Mouse (Mus musculus) lung, embryonic 14.5 days (tissue): ENCODE measurements around the gene Flrt1. TPM values are rescaled to one million over a fixed set of nuclear protein-coding genes. Genes with fewer than 3 reads are reported as not detected.

Experiments
- ATAC-seq: fragments of 200-750 bp; cut with Nextera tagmentation; 2 replicates; pipeline ENCODE4 v1.8.0; 2017; ENCODE audit warnings: mild to moderate bottlenecking, moderate TSS enrichment, moderate library complexity; ENCODE audit not compliant: insufficient read depth
- DNase-seq: peaks from one replicate; pipeline ENCODE4 v3.0.0-alpha.2; 2015
- H3K27ac ChIP-seq: fragments of 300-500 bp; sonication (generic); 2 replicates; pipeline ENCODE4 v1.5.1; 2014; ENCODE audit warnings: low read depth, mild to moderate bottlenecking, moderate library complexity
- H3K27me3 ChIP-seq: fragments of 300-500 bp; sonication (generic); 2 replicates; pipeline ENCODE4 v1.6.1; 2014; ENCODE audit warnings: low read length, control low read depth; ENCODE audit not compliant: insufficient read depth
- H3K36me3 ChIP-seq: fragments of 300-500 bp; sonication (generic); 2 replicates; pipeline ENCODE4 v1.6.1; 2014; ENCODE audit warnings: control low read depth; ENCODE audit not compliant: insufficient read depth
- H3K4me1 ChIP-seq: fragments of 300-500 bp; sonication (generic); 2 replicates; pipeline ENCODE4 v1.6.1; 2014; ENCODE audit warnings: antibody characterized with exemption, control low read depth; ENCODE audit not compliant: insufficient read depth
- H3K4me2 ChIP-seq: fragments of 300-500 bp; sonication (generic); 2 replicates; pipeline ENCODE4 v1.6.1; 2014; ENCODE audit warnings: mild to moderate bottlenecking
- H3K4me3 ChIP-seq: fragments of 300-500 bp; sonication (generic); 2 replicates; pipeline ENCODE4 v1.5.1; 2014; ENCODE audit warnings: low read depth, low read length
- H3K9ac ChIP-seq: fragments of 300-500 bp; sonication (generic); 2 replicates; pipeline ENCODE4 v1.6.1; 2014
- H3K9me3 ChIP-seq: fragments of 300-500 bp; sonication (generic); 2 replicates; pipeline ENCODE4 v1.6.1; 2016; ENCODE audit warnings: low read depth, low read length, control low read depth
- CTCF ChIP-seq: IDR thresholded peaks from 2 replicates; pipeline ENCODE4 v1.5.1; 2016; ENCODE audit warnings: antibody characterized with exemption, low read depth
- WGBS: fragments of 180-500 bp; shearing (Covaris S2); extraction: QIAGEN DNeasy Blood & Tissue Kit; methylation state at CpG from one replicate; pipeline ENCODE4 v1.1.7; 2014; 5-methylcytosine and 5-hydroxymethylcytosine counted together
- polyA plus RNA-seq: library from polyadenylated mRNA; unstranded; fragments of >200 nt; fragmentation: Nextera tagmentation; extraction: Ambion mirVana; gene quantifications from 2 replicates; pipeline ENCODE4 v1.2.1, GENCODE M21; 2014

Flrt1 gene
- polyA plus RNA-seq, 1 experiment from 2014 or later, result 1.4 TPM

GRCm38 (mm10) chr19:7121252-7121651 is 15.7 kb upstream of the Flrt1 start:
- H3K27ac ChIP-seq, result no peak overlapping the region; the same call in 1 of the 2 replicates
- H3K9ac ChIP-seq, result no peak overlapping the region
- no peak overlapping the region for H3K4me3 ChIP-seq
- H3K36me3 ChIP-seq, result no peaks in the 10 kb centered on the region
- TF ChIP-seq CTCF, result no peak
- no peak overlapping the region for H3K4me2 ChIP-seq
- WGBS, result 42% methylated on average over 11 of the region's 11 CpGs
- no peaks in the 10 kb centered on the region for H3K27me3 ChIP-seq
- ATAC-seq (no peak), DNase-seq (peak; percentile 44)
- no peaks in the 10 kb centered on the region for H3K9me3 ChIP-seq
- H3K4me1 ChIP-seq, result peaks cover 5% of the 10 kb centered on the region; the same call in 1 of the 2 replicates

DNA sequence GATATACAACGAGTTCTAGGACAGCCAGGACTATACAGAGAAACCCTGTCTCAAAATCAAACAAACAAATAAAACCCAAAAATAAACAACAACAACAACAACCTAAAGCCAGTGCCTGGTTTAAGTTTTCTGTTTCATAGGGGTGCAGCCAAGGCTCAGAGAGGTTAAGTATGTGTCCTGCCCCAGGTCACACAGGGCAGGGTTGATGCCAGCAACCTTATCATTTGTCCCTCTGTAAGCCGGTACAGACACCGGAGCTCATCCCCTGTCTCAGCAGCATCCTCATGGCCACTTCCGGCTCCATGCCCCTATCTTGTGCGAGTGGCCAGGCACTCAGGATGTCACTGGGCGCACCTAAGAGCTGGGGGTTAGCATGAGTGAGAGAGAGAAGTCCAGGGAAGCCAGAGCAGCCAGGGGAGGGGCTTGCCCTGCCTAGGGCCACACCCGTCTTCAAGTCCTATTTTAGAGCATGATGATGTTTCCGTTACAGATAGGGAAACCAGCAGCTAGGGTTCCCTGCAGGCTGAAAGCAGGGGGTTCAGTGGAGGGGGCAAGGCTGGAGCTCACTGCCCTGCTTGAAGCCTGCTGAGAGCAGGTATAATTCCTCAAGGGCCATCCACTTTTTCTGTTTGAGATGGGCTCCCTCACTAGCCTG is 12.3 kb upstream of the Flrt1 start:
- Histone ChIP-seq H3K4me2 (no peak overlapping the region), H3K9ac (no peak overlapping the region), H3K36me3 (no peaks in the 10 kb centered on the region), H3K9me3 (no peaks in the 10 kb centered on the region), H3K27me3 (no peaks in the 10 kb centered on the region), H3K27ac (no peak overlapping the region), H3K4me1 (peaks cover 5% of the 10 kb centered on the region; the same call in 1 of the 2 replicates), H3K4me3 (no peak overlapping the region)
- WGBS, result 52% methylated on average over 8 of the region's 8 CpGs
- ATAC-seq (no peak), DNase-seq (no peak)
- TF ChIP-seq CTCF, result no peak

DNA sequence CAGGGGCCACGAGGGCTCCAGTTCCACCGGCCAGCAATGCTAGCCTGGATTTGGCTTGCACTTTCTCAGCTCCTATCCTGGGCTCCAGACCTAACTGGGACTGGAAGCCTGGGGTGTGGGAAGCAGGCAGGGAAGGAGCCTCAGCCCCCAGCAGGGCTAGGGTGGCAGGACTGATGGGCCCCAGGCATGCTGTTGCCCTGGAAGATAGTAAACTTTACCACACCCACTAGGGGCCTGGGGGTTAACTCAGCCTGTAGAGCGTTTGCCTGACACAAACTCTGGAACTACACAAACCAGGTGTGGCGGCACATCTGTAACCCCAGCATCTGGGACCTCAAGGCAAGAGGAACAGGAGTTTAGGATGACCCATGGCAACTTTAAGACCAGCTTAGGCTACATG is 11.6 kb upstream of the Flrt1 start:
- no peak overlapping the region for H3K9ac ChIP-seq
- no peak overlapping the region for H3K4me3 ChIP-seq
- H3K4me2 ChIP-seq, result no peak overlapping the region
- ATAC-seq (no peak), DNase-seq (no peak)
- H3K36me3 ChIP-seq, result no peaks in the 10 kb centered on the region
- no peaks in the 10 kb centered on the region for H3K4me1 ChIP-seq
- H3K27me3 ChIP-seq, result no peaks in the 10 kb centered on the region
- no peaks in the 10 kb centered on the region for H3K9me3 ChIP-seq
- TF ChIP-seq CTCF, result no peak
- H3K27ac ChIP-seq, result no peak overlapping the region
- 59% methylated on average over 4 of the region's 4 CpGs for WGBS

- WGBS, result 83% methylated on average over 4 of the region's 4 CpGs
- no peak overlapping the region for H3K4me2 ChIP-seq
- H3K4me3 ChIP-seq, result no peak overlapping the region
- H3K9me3 ChIP-seq, result no peaks in the 10 kb centered on the region
- no peak for DNase-seq
- no peaks in the 10 kb centered on the region for H3K27me3 ChIP-seq
- no peaks in the 10 kb centered on the region for H3K36me3 ChIP-seq
- H3K27ac ChIP-seq, result no peak overlapping the region
- ATAC-seq, result no peak
- no peak overlapping the region for H3K9ac ChIP-seq
- no peaks in the 10 kb centered on the region for H3K4me1 ChIP-seq
- no peak for TF ChIP-seq CTCF
Measured at GRCm38 (mm10) chr19:7116038-7116731, 10.7 kb upstream of the Flrt1 start.

GRCm38 (mm10) chr19:7113574-7113973 is 8.0 kb upstream of the Flrt1 start:
- no peaks in the 10 kb centered on the region for H3K36me3 ChIP-seq
- no peaks in the 10 kb centered on the region for H3K27me3 ChIP-seq
- H3K27ac ChIP-seq, result peak overlapping the region; percentile 58; the same call in 1 of the 2 replicates
- H3K4me2 ChIP-seq, result no peak overlapping the region
- WGBS, result 35% methylated on average over 14 of the region's 14 CpGs
- H3K4me1 ChIP-seq, result peaks cover 12% of the 10 kb centered on the region
- no peak overlapping the region for H3K4me3 ChIP-seq
- no peak overlapping the region; the same call in 1 of the 2 replicates for H3K9ac ChIP-seq
- H3K9me3 ChIP-seq, result no peaks in the 10 kb centered on the region
- no peak for TF ChIP-seq CTCF
- ATAC-seq (no peak), DNase-seq (no peak)

DNA sequence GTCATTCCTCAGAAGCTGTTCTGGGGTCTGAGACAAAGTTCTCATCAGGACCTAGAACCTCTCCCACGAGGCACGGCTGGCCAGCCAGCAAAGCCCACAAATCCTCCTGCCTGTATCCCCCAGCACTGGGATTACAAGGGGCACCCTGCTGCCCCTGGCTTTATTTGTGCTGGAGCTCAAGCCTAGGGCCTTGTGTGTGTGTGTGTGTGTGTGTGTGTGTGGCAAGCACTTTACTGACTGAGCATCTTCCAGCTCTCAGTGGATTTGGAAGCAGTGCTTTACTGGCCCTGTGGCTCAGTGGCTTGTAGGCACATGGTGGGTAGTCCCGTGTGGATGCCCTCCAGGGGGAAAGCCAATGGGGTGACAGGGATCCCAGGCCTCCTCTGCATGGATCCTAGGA is 7.1 kb upstream of the Flrt1 start:
- Histone ChIP-seq H3K9ac (no peak overlapping the region), H3K9me3 (no peaks in the 10 kb centered on the region), H3K27ac (no peak overlapping the region), H3K4me3 (no peak overlapping the region), H3K4me2 (no peak overlapping the region), H3K4me1 (peaks cover 12% of the 10 kb centered on the region), H3K36me3 (no peaks in the 10 kb centered on the region), H3K27me3 (no peaks in the 10 kb centered on the region)
- no peak for TF ChIP-seq CTCF
- ATAC-seq, result no peak
- DNase-seq, result no peak
- WGBS, result 65% methylated on average over 3 of the region's 3 CpGs

GRCm38 (mm10) chr19:7111710-7112109 is 6.2 kb upstream of the Flrt1 start:
- no peak overlapping the region for H3K4me3 ChIP-seq
- H3K36me3 ChIP-seq, result no peaks in the 10 kb centered on the region
- no peaks in the 10 kb centered on the region for H3K9me3 ChIP-seq
- no peak overlapping the region for H3K4me2 ChIP-seq
- ATAC-seq (no peak), DNase-seq (no peak)
- 79% methylated on average over 4 of the region's 4 CpGs for WGBS
- H3K4me1 ChIP-seq, result peaks cover 12% of the 10 kb centered on the region
- H3K9ac ChIP-seq, result no peak overlapping the region
- no peak for TF ChIP-seq CTCF
- H3K27me3 ChIP-seq, result no peaks in the 10 kb centered on the region
- H3K27ac ChIP-seq, result no peak overlapping the region
